Mouse (Mus musculus) lung, embryonic 15.5 days (tissue): ENCODE data around the gene Coro2b. TPM values are rescaled to one million over a fixed set of nuclear protein-coding genes. Genes with fewer than 3 reads are reported as not detected.

Experiments used
- ATAC-seq: fragments of 200-750 bp; cut with Nextera tagmentation; 2 replicates; pipeline ENCODE4 v1.8.0; 2017; ENCODE audit warnings: moderate number of reproducible peaks, borderline replicate concordance; ENCODE audit not compliant: low FRiP score, low TSS enrichment; ENCODE audit errors: extremely low read depth
- H3K27ac ChIP-seq: fragments of 300-500 bp; sonication (generic); 2 replicates; pipeline ENCODE4 v1.5.1; 2015; ENCODE audit warnings: moderate library complexity, mild to moderate bottlenecking, inconsistent platforms
- H3K27me3 ChIP-seq: fragments of 300-500 bp; sonication (generic); 2 replicates; pipeline ENCODE4 v1.6.1; 2015; ENCODE audit warnings: inconsistent platforms
- H3K36me3 ChIP-seq: fragments of 300-500 bp; sonication (generic); 2 replicates; pipeline ENCODE4 v1.6.1; 2015; ENCODE audit warnings: inconsistent platforms
- H3K4me1 ChIP-seq: fragments of 300-500 bp; sonication (generic); 2 replicates; pipeline ENCODE4 v1.6.1; 2015; ENCODE audit warnings: inconsistent platforms
- H3K4me2 ChIP-seq: fragments of 300-500 bp; sonication (generic); 2 replicates; pipeline ENCODE4 v1.6.1; 2015; ENCODE audit warnings: inconsistent platforms, mild to moderate bottlenecking, moderate library complexity
- H3K4me3 ChIP-seq: fragments of 300-500 bp; sonication (generic); 2 replicates; pipeline ENCODE4 v1.5.1; 2015; ENCODE audit warnings: mild to moderate bottlenecking, inconsistent platforms
- H3K9ac ChIP-seq: fragments of 300-500 bp; sonication (generic); 2 replicates; pipeline ENCODE4 v1.6.1; 2015; ENCODE audit warnings: inconsistent platforms
- H3K9me3 ChIP-seq: fragments of 300-500 bp; sonication (generic); 2 replicates; pipeline ENCODE4 v1.6.1; 2016; ENCODE audit warnings: inconsistent platforms
- WGBS: fragments of 180-500 bp; shearing (Covaris S2); methylation state at CpG from one replicate; pipeline ENCODE4 v1.1.7; 2015; 5-methylcytosine and 5-hydroxymethylcytosine counted together
- polyA plus RNA-seq: library from polyadenylated mRNA; unstranded; fragments of >200 nt; fragmentation: Nextera tagmentation; extraction: Ambion mirVana; gene quantifications from 2 replicates; pipeline ENCODE4 v1.2.1, GENCODE M21; 2015

The Coro2b gene
- polyA plus RNA-seq, 1 experiment from 2014 or later, result 22.8 TPM

- peak overlapping the region; percentile 96 for H3K27ac ChIP-seq
- H3K9ac ChIP-seq, result peak overlapping the region; percentile 74
- no peaks in the 10 kb centered on the region for H3K36me3 ChIP-seq
- peaks cover 72% of the 10 kb centered on the region for H3K4me1 ChIP-seq
- no peaks in the 10 kb centered on the region for H3K27me3 ChIP-seq
- H3K4me3 ChIP-seq, result peak overlapping the region; percentile 76
- peak; percentile 6; the same call in 1 of the 2 replicates for ATAC-seq
- peak overlapping the region; percentile 94 for H3K4me2 ChIP-seq
- H3K9me3 ChIP-seq, result no peaks in the 10 kb centered on the region
- 1% methylated on average over 29 of the region's 29 CpGs for WGBS
Measured at GRCm38 (mm10) chr9:62536119-62536654, 657 bp downstream of the Coro2b start.

- Histone ChIP-seq H3K4me2 (peak overlapping the region; percentile 94), H3K4me1 (peaks cover 71% of the 10 kb centered on the region), H3K9ac (peak overlapping the region; percentile 74; the same call in 1 of the 2 replicates), H3K9me3 (no peaks in the 10 kb centered on the region), H3K27me3 (no peaks in the 10 kb centered on the region), H3K27ac (no peak overlapping the region), H3K4me3 (peak overlapping the region; percentile 76), H3K36me3 (no peaks in the 10 kb centered on the region)
- ATAC-seq, result no peak
- 63% methylated on average over 8 of the region's 8 CpGs for WGBS
Measured at GRCm38 (mm10) chr9:62535566-62535965, 1.3 kb downstream of the Coro2b start.

- no peaks in the 10 kb centered on the region for H3K27me3 ChIP-seq
- 84% methylated on average over 7 of the region's 7 CpGs for WGBS
- H3K27ac ChIP-seq, result no peak overlapping the region; the same call in 1 of the 2 replicates
- H3K9ac ChIP-seq, result no peak overlapping the region
- H3K4me1 ChIP-seq, result peaks cover 71% of the 10 kb centered on the region
- H3K4me3 ChIP-seq, result no peak overlapping the region
- H3K4me2 ChIP-seq, result 0 out of 2 replicates have a peak overlapping the region, but pooled peaks have one; percentile 94
- no peaks in the 10 kb centered on the region for H3K9me3 ChIP-seq
- no peaks in the 10 kb centered on the region for H3K36me3 ChIP-seq
- no peak for ATAC-seq
Measured at GRCm38 (mm10) chr9:62534691-62535090, 2.2 kb downstream of the Coro2b start.

GRCm38 (mm10) chr9:62534158-62534557, 2.7 kb downstream of the Coro2b start:
- ATAC-seq, result no peak
- no peak overlapping the region for H3K4me3 ChIP-seq
- no peak overlapping the region for H3K9ac ChIP-seq
- no peaks in the 10 kb centered on the region for H3K9me3 ChIP-seq
- 81% methylated on average over 2 of the region's 2 CpGs for WGBS
- H3K27ac ChIP-seq, result no peak overlapping the region; the same call in 1 of the 2 replicates
- H3K4me1 ChIP-seq, result peaks cover 71% of the 10 kb centered on the region
- no peak overlapping the region for H3K4me2 ChIP-seq
- no peaks in the 10 kb centered on the region for H3K36me3 ChIP-seq
- no peaks in the 10 kb centered on the region for H3K27me3 ChIP-seq

- Histone ChIP-seq H3K4me1 (peaks cover 69% of the 10 kb centered on the region), H3K27ac (peak overlapping the region; percentile 88), H3K4me3 (no peak overlapping the region), H3K4me2 (no peak overlapping the region), H3K9me3 (no peaks in the 10 kb centered on the region), H3K36me3 (no peaks in the 10 kb centered on the region), H3K9ac (no peak overlapping the region), H3K27me3 (no peaks in the 10 kb centered on the region)
- 71% methylated on average over 11 of the region's 11 CpGs for WGBS
- ATAC-seq, result no peak
Measured at GRCm38 (mm10) chr9:62532876-62533275, 4.0 kb downstream of the Coro2b start.

GRCm38 (mm10) chr9:62531459-62532275, 5.2 kb downstream of the Coro2b start:
- ATAC-seq, result peak; percentile 55
- H3K9me3 ChIP-seq, result no peaks in the 10 kb centered on the region
- peak overlapping the region; percentile 22 for H3K4me2 ChIP-seq
- H3K9ac ChIP-seq, result peak overlapping the region; percentile 35
- no peaks in the 10 kb centered on the region for H3K36me3 ChIP-seq
- no peak overlapping the region for H3K4me3 ChIP-seq
- WGBS, result 24% methylated on average over 12 of the region's 12 CpGs
- peaks cover 65% of the 10 kb centered on the region for H3K4me1 ChIP-seq
- H3K27ac ChIP-seq, result peak overlapping the region; percentile 88
- no peaks in the 10 kb centered on the region for H3K27me3 ChIP-seq

- no peak overlapping the region for H3K4me3 ChIP-seq
- peaks cover 71% of the 10 kb centered on the region for H3K4me1 ChIP-seq
- 80% methylated on average over 11 of the region's 11 CpGs for WGBS
- ATAC-seq, result no peak
- no peak overlapping the region for H3K27ac ChIP-seq
- H3K4me2 ChIP-seq, result no peak overlapping the region
- no peaks in the 10 kb centered on the region for H3K9me3 ChIP-seq
- H3K27me3 ChIP-seq, result no peaks in the 10 kb centered on the region
- H3K9ac ChIP-seq, result no peak overlapping the region
- no peaks in the 10 kb centered on the region for H3K36me3 ChIP-seq
Measured at GRCm38 (mm10) chr9:62528527-62528926, 8.3 kb downstream of the Coro2b start.

GRCm38 (mm10) chr9:62526858-62527257, 10.0 kb downstream of the Coro2b start:
- no peak for ATAC-seq
- H3K9me3 ChIP-seq, result no peaks in the 10 kb centered on the region
- 48% methylated on average over 8 of the region's 8 CpGs for WGBS
- H3K4me2 ChIP-seq, result no peak overlapping the region
- peaks cover 70% of the 10 kb centered on the region for H3K4me1 ChIP-seq
- H3K4me3 ChIP-seq, result no peak overlapping the region
- H3K27me3 ChIP-seq, result no peaks in the 10 kb centered on the region
- no peaks in the 10 kb centered on the region for H3K36me3 ChIP-seq
- no peak overlapping the region for H3K9ac ChIP-seq
- peak overlapping the region; percentile 51 for H3K27ac ChIP-seq

GRCm38 (mm10) chr9:62526451-62526850, 10.4 kb downstream of the Coro2b start:
- Histone ChIP-seq H3K4me3 (no peak overlapping the region), H3K4me1 (peaks cover 70% of the 10 kb centered on the region), H3K27ac (peak overlapping the region; percentile 51), H3K27me3 (no peaks in the 10 kb centered on the region), H3K36me3 (no peaks in the 10 kb centered on the region), H3K4me2 (no peak overlapping the region), H3K9ac (no peak overlapping the region), H3K9me3 (no peaks in the 10 kb centered on the region)
- 14% methylated on average over 3 of the region's 3 CpGs for WGBS
- peak; percentile 25; the same call in 1 of the 2 replicates for ATAC-seq

GRCm38 (mm10) chr9:62524761-62525308, 12.0 kb downstream of the Coro2b start:
- Histone ChIP-seq H3K4me1 (peaks cover 72% of the 10 kb centered on the region), H3K9ac (no peak overlapping the region), H3K36me3 (no peaks in the 10 kb centered on the region), H3K4me2 (no peak overlapping the region), H3K27ac (no peak overlapping the region), H3K9me3 (no peaks in the 10 kb centered on the region), H3K27me3 (no peaks in the 10 kb centered on the region), H3K4me3 (no peak overlapping the region)
- ATAC-seq, result no peak
- 51% methylated on average over 4 of the region's 4 CpGs for WGBS

- WGBS, result 28% methylated on average over 15 of the region's 15 CpGs
- no peak overlapping the region for H3K4me3 ChIP-seq
- peaks cover 72% of the 10 kb centered on the region for H3K4me1 ChIP-seq
- no peaks in the 10 kb centered on the region for H3K9me3 ChIP-seq
- no peaks in the 10 kb centered on the region for H3K27me3 ChIP-seq
- peak overlapping the region; percentile 85 for H3K27ac ChIP-seq
- H3K36me3 ChIP-seq, result no peaks in the 10 kb centered on the region
- H3K9ac ChIP-seq, result no peak overlapping the region
- H3K4me2 ChIP-seq, result peak overlapping the region; percentile 26
- ATAC-seq, result peak; percentile 56; the same call in 1 of the 2 replicates
Measured at GRCm38 (mm10) chr9:62522791-62523471, 13.9 kb downstream of the Coro2b start.
